Mouse (Mus musculus) cerebellum, postnatal 10 days (tissue): ENCODE measurements around the gene Ebna1bp2.
A peak's percentile ranks its signal among the peaks of the same experiment; 100 is the strongest.

Source experiments
- DNase-seq, 2 experiments: peaks; one replicate each; pipeline ENCODE4 v3.0.0; 2021; ENCODE audit warnings: mixed read lengths in 2 of 2

Ebna1bp2 gene

DNA sequence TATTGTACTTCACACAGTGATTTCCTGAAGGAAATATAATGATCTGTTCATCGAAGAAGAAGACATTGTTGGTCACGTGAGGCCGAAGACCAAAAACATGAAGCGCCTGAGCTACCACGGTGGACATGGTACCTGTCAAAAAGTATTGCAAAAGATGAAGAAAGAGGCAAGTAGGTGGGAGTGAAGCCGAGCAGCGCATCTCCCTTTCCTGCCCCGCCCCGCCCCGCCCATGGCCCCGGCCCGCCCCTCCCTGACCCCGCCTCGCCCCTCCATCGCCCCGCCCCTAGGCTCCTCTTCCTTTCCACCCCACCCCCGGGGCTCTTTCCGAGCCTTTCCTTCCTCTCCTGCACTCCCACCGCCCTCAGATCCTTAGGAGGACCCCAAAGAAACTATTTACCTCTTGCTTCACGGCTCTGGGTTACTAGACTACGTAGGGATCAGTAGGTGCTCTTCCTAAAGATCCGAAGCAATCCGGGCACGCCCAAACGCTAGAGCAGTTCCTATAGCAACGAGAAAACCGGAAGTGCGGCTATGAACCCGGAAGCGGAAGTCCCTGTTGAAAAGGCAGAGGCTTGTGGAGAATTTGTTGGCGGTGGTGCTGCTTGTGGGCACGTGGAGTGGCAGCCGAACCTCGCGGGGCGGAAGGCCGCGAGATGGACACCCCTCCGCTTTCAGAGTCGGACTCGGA lies at the start of gene Ebna1bp2, which contains the start of gene Cfap57:
Ebna1bp2 (plus strand) TSS at position 521 of the 688 bp plus-strand sequence.
Cfap57 (minus strand) TSS at position 499 of the 688 bp plus-strand sequence.
- peak; percentile 93 to 94 for DNase-seq

DNA sequence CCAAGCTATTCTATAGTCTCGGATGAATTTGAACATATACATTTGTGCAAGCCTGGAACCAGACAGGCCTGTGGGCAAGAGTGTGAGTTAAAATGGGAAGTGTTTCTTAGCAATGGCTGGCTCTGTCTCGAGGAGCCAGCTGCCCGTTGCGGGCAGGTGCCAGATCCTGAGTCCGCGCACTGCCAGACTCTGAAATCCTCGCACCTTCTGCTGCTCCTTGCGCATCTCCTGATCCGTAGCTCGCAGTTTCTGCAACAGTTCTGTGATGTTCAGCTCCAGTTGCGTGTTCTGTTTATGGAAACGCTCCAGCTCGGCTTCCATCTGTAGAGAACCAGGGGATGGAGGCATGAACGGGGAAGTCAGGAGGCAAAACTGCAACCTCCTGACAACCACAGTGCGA lies 49.2 kb upstream of the Ebna1bp2 start:
- DNase-seq, result peak; percentile 68

DNA sequence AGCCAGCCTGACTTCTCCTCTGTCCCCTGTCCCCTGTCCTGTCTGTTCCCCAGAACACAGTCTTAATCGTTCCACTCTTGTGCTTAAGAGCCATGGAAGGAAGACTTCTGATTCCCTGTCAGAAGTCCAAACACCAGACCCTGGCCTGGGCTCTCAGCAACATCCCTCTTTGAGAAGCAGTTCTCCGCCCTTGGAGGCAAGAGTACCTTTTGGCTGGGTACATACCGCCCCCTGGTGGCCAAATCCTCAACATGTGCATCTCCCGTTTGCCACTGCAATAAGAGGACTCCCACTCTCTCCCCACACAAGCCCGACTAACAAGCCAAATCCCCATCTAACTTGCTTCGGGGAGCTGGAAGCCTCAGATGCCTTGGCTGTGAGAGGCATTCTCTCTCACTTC lies 44.5 kb upstream of the Ebna1bp2 start:
- DNase-seq, result peak; percentile 95 to 98

DNA sequence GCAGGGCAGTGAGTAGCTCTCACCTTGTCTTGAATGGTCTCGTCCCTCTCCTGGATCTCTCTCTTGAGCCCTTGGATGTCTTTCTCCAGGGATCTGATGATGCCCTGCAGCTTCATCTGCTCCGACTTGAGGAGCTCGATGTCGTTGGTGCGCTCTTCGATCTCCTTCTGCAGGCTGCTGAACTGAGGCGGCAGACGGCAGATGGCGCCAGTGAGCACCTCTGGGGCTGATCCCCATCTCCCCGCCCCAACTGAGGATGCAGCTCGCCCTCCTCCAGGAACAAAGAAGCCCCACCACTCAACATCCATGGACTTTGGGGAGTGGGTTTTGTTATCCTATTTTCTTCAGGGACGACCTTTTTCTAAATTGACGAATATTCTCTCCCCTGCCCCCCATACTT lies 41.3 kb upstream of the Ebna1bp2 start:
- DNase-seq, result peak; percentile 77 to 79

DNA sequence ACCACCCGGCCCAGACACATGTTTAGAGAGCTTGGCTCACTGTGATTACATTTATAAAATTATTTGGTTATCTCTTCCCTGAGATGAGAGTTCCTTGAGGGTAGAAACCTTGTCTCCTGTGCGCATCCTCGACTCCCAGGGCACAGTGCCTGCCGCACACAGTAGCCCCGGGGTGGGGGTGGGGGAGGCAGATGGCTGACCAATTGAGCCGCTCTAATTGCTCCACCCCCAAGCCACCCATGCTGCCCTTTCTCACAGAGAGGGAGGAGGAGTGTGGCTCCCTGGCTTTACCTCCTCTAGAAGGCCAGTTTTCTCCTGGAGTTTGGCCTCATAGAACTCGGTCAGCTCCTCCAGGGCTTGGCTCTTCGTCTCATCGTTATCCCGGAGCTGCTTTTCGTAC lies 39.1 kb upstream of the Ebna1bp2 start:
- peak; percentile 75 to 83 for DNase-seq

DNA sequence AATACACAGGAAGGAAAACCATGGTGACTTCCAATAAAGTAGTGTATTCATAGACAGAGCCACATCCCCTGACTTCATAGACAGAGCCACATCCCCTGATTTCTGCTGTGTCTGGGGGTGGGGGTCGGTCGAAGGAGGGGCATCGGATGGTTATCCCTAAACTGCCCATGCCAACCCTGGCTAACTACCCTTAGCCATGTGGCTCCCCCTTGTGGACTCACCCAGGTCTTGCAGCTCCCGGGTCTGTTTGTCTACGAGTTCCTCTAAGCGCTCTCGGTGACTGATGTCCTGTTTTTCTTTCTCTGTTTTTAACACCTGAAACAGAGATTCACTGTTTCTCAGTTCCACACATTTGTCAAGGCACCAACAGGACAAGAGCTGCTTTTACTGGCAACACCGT lies 38.0 kb upstream of the Ebna1bp2 start:
- DNase-seq, result peak in 1 of 2 experiments; percentile 23

DNA sequence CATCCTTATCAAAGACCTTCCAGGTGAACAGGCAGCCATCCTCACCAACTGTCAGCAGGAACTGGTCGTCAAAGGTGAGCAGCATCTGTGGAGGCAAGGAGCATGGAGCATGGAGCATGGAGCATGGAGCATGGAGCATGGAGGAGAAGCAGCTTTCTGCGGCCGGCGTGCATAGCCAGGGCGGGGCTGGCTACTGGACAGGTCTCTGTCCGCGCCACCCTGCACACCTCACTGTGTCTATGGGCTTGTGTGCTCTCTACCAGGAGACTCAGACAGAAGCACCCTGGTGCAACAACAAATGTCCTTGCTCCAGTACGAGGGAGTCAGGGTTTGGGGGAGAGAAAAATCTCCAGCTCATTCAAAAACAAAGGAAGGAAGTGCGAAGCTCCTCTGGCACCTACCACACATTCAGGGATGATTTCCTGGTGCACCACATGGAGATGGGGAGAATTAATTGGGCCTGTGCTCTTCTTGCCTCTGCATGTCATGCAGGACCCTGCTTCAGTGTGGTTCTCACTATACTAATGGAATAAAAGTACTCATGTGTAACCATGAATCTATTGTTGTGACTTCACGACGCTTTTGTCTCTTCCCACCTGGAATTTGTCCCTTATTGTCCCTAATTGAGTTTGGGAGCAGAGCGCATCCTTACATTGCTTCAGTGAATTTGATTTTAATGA lies 31.4 kb upstream of the Ebna1bp2 start:
- DNase-seq, result no peak

DNA sequence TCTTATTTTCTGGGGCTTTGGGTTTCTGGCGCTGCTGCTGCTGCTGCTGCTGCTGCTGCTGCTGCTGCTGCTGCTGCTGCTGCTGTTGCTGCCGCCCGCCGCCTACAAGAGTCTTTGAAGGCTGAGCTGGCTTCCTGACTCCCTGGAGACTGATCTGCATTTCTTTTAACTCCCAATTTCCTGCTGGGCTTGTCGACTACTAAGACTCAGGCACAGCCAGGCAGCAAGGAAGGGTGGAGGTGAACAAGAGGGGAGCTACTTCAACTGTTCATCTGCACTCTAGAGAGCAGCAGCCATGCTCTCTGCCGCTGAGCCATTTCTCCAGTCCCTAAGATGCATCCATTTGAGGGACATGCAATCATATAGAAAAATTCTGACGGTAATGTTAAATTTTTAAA lies 30.9 kb upstream of the Ebna1bp2 start:
- DNase-seq, result no peak

DNA sequence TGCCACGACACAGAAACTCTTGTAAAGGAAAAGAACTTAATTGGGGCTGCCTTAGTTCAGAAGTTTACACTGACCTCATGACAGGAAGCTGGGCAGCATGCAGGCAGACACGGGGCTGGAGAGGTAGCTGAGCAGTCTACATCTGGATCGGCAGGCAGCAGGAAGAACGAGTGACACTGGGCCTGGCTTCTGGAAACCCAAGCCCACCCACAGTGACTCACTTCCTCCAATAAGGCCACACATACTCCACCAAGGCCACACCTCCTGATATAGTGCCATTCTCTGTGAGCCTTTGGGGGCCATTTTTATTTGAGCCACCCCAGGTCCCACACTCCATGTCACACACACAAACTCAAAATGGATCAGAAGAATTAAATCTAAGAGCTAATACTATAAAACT lies 16.5 kb upstream of the Ebna1bp2 start:
- DNase-seq, result no peak

DNA sequence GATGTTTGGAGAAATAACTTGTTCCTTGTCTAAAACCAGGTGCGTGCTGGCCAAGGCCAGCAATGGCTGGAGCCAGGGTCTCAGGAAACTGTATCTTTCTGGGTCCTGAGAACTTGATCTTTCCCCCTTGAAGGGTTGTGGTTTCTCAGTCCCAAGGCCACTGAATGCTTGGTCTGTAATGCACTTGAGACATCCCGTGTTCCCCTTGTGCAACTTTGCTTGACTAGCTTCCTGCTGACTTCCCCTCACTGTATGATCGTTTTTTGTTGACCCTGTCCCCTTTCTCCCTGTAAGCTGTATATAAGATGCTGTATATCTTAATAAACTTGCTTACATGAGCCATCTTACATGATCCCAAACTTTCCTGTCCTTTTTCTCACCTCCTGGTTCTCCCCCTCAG lies 10.8 kb upstream of the Ebna1bp2 start:
- no peak for DNase-seq

DNA sequence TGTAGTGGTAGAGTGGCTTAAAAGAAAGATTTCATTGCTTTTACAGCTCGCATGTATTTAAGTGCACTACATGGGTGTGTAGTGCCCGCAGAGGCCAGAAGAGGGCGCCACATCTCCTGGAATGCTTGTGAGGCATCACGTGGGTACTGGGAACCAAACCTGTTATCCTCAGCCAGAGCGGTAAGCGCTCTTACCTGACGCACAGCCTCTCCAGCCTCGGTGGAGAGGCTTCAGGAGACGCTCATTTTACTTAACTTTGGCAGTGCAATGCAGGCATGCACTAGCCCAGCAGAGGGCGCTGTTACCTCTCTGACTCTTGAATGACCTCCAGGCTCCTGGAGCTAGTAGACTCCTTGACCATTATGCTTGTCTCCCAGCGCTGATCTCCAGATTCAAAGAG lies 8.0 kb upstream of the Ebna1bp2 start:
- DNase-seq, result peak; percentile 65 to 73

DNA sequence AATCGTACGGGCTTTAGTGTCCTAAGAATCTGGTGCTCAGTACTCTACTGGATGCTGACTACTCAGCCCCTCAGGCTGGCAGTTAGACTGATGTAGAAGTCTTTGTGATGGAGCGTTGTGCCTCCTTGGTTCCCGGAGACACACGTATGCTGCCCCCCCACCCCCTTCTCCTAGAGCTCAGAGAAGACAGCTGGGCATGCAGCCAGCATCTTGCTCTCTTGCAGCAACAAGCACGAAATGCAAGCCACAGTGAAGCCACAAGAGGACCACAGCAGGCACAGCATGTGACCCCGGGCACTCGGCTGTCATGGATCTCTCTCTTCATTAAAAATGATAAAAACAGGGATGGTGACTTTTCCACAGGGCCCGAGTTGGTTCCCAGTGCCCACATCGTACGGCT lies 5.2 kb upstream of the Ebna1bp2 start:
- peak; percentile 28 to 30 for DNase-seq

DNA sequence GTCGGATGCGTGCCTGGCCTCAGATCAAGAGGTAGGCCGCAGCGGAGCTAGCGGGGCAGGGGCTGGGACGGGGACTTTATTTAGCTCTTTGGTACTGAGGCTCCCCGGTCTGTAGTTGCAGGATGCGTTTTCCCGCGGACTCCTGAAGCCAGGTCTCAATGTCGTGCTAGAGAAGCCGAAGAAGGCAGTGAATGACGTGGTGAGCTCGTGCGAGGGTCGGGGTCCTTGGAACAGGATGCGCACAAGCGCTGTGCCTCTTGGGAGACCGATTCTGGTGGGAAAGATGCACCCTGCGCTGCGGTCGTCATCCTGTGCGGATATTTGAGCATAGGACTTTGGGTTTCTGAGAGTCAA lies 345 bp downstream of the Ebna1bp2 start:
- no peak for DNase-seq

DNA sequence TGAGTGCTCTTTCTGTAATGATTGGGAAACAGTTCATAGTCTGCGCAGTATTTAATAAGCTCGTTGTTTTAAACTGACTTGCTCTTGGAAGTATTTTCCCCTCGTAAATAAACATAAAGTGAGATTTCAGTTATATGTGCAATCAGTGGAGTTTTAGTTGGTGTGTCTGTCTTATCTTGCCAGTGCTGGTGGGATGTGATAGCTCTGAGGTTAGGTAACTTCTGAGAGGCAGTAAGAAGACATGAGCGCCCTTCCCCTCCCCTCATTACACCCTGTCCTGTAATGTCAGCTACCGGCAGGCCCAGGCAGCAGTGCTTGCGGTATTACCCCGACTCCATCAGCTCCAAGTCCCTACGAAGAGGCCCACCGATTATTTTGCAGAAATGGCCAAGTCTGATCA lies 1.2 kb downstream of the Ebna1bp2 start:
- no peak for DNase-seq

DNA sequence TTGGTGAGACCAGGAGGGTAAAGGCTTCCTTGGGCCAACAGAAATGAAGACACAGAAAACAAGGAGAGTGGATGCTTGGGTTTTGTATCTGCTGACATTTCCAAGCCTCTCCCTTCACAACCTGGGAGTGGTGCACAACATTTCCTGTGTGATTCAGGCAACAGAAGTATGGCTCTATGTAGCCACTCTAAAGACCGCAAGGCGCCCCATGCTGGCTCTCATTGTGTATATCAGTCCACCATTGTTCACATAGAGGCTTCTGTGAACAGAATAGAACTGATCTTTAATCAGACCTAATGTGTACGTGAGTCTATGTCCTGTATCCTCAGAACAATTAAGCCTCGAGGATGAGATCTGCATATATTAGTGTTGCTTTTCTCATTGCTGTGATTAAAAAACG lies 9.7 kb downstream of the Ebna1bp2 start:
- no peak for DNase-seq

DNA sequence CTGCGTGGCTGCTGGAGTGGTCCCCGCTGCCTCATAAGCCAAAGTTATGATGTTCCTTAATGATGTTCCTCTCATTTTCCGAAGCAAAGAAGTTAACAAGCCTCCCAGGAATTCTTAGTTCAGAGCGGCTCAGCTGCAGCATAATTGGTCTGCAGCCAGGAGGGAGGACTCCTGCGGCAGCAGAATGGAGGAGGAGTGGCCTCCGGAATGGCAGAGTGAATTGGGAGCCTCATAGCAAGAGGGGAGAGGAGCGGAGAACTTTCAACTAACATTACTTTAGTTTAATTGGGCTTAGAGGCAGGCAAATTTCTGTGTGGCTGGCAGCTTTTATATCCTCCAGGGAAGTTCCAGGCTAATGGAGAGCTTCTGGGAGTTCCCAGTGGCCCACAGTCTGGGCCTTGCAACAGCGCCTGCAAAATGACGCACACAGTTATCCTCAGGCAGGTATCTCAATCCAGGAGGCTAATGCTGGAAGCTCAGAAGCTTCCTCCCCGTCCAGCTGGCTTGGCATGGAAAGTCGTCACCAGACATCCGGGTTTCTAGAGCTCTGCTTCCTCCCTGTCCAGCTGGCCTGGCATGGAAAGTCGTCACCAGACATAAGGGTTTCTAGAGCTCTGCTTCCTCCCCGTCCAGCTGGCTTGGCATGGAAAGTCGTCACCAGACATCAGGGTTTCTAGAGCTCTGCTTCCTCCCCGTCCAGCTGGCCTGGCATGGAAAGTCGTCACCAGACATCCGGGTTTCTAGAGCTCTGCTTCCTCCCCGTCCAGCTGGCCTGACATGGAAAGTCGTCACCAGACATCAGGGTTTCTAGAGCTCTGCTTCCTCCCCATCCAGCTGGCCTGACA lies 22.0 kb downstream of the Ebna1bp2 start:
- peak; percentile 33 to 36 for DNase-seq

DNA sequence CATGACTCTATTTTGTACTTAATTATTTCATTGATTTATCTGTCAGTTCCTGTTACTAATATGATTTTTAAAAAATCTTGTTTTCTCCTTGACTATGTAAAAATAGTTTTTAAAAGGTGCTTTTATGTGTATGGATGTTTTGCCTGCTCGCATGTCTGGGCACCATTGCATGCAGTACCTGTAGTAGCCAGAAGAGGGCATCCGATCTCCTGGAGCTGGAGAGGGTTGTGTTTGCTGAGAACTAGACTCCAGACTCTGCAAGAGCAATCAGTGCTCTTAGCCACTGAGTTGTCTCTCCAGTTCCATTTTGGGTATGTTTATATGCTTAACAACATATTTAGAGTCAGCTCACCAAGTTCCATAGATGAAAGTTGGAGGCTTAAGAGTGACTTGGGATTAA lies 24.6 kb downstream of the Ebna1bp2 start:
- peak; percentile 79 to 86 for DNase-seq

DNA sequence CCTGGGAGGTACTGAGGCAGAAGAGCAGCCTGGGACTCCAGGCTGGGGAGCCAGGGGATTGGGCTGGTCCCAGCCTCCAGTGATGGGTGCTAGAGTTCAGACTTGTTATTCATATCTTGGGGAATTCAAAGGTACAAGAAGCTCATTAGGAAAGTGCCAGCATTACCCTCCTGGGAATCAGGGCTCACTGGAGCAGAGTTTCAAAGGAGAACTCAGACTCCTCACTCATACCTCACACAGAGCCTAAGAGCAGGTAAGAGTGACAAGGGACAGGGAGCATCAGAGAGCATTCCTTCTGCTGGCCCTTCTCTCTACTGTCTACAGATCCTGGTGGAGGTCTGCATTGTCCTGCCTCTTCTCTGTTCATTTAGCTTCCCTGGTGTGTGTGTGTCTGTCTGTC lies 38.1 kb downstream of the Ebna1bp2 start, which contains the start of gene Olfr62:
Olfr62 (plus strand) TSS at position 301 of the 400 bp plus-strand sequence.
- DNase-seq, result no peak
